Mouse (Mus musculus) liver, adult 2 months (tissue): ENCODE data around the gene Itih3.

ENCODE experiments used
- CTCF ChIP-seq: fragments of 200-500 bp; IDR thresholded peaks from 2 replicates; pipeline ENCODE4 v1.5.1; 2011; ENCODE audit warnings: low read depth, low read length, control low read depth
- POLR2A ChIP-seq: fragments of 200-500 bp; IDR thresholded peaks from 2 replicates; pipeline ENCODE4 v1.6.1; 2011; ENCODE audit warnings: low read length, control low read depth; ENCODE audit not compliant: insufficient read depth; ENCODE audit errors: extremely low read depth

DNA sequence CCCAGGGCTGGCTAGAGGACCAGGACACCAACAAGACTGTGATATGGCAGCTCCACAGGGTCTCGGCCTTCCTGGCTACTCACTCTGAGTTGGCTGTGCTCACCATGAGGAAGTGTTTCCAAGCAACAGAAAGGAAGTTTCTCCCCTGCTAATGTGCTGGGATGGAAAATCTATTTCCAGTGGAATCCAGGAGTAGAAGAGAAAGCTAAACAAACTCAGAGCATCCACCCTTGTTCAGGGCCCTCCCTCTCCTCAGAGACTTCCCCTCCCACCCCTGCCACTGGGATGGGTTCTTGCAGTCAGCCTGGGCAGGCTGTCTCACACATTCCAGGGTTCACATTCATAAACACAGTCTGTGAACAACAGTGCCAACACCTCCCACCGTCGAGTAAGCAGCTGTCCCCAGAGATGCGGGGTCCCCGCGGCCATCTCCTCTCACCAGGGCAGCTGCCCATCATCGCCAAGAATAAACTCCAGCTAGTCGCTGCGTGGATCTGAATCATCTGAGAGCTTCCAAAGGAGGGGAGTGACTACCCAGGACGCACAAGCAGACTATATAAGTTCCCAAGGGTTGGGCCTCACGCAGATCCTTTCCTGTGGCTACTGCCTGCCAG is 44.5 kb downstream of the Itih3 start, which contains the start of gene Mustn1:
- TF ChIP-seq CTCF (no peak), POLR2A (no peak)
